Mouse (Mus musculus) gastrocnemius, postnatal 25 days (tissue): ENCODE results near the gene Synm. TPM values are rescaled to one million over a fixed set of nuclear protein-coding genes. Genes with fewer than 3 reads are reported as not detected.
A peak's percentile ranks its signal among the peaks of the same experiment; 100 is the strongest.

Experiments
- DNase-seq: peaks from one replicate; pipeline ENCODE4 v3.0.0; 2022
- total RNA-seq, 2 experiments: library from RNA; stranded (reverse); gene quantifications; 1 replicate in 1 of 2; 2 replicates in 1 of 2; pipeline ENCODE4 v1.2.3; 2021

Gene Synm
- total RNA-seq, 2 experiments from 2014 or later, result 216 to 239 TPM

GRCm38 (mm10) chr7:67749441-67750239 is 9.9 kb downstream of the Synm start:
- no peak for DNase-seq

- DNase-seq, result no peak
These were observed 11.7 kb downstream of the Synm start for GRCm38 (mm10) chr7:67747731-67748305.

DNA sequence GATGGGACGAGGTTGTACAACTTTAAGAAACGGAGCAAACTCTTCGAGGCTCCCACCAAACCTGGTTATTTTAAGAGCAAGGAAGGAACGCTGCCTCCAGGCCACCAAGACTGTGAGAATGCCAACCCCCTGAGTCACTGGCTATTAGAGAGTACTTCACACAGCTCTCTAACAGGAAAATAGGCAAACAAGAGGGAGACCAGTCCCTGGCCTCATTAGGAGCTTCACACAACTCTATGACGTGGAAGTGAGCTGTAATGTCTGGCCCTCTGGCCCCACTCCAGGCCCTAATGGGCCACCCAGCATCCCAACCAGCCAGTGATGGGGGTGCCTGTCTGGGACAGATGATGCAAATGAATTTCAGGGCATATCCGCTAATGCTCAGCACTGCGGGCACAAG is 17.8 kb downstream of the Synm start:
- peak; percentile 73 for DNase-seq

GRCm38 (mm10) chr7:67740796-67741195 is 18.7 kb downstream of the Synm start:
- DNase-seq, result peak; percentile 69

DNA sequence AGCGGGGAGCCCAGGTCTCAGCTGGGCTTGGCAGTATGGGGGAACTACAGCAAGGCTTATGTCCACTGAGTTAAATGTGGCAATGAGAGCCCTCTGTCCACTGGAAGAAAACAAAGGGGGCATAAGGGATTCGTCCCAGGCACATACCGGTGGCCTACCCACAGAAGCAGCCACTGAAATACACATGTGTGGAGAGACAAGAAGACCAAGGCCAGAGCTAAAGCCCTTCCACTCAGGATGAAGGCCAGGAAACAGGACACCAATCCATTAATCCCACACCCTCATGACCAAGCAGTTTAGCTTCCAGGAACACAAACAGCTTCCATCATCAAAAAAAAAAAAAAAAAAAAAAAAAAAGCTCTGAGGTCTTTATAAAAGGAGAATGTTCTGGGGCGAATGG is 19.2 kb downstream of the Synm start:
- DNase-seq, result peak; percentile 63

DNA sequence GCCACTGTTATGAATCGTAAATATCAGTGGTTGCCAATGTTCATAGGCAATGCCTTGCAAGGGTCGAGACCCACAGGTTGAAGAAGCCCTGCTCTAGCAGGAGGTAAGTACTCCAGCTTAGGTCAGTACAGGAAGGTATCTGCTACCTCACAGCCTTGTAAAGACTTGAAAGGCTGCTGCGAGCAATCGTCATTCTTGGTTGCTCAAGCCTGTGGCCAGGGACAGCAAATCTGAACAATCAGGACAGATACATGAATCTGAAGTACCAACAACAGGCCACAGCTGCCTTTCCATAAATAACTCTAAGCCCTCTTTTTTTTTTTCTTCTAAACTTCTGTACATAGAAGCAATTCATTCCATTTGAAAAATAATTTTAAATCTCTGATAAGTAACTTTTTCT is 27.3 kb downstream of the Synm start:
- DNase-seq, result no peak

DNA sequence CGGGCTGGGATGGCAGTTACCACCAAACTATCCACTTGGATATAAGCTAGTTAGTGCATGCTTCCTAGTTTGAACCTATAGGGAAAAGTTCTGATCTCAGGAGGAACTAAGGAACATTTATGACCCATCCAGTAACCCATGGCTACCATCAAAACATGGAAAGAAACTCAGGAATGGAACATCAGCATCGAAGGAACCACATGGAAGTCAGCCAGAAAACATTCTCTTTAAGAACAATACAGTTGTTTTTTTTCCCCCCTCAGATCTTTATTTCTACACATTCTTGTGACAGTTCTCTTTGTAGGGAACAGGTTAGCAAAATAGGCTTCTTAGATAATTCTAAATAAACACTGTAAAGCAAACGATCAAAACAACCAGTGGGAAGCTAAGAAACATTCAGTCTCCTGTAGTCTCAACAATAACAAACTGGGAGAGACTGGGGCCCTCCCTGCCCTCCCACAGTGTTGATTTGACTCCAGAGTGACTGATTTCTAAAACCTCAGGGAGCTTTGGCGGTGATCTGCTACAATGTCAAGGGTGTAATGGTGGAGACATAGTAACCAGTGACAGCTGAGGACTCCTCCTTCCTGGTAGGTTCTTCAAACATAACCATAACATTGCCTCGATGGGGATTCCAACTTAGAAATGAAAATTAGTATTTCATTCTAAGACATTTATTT is 29.0 kb downstream of the Synm start:
- no peak for DNase-seq

DNA sequence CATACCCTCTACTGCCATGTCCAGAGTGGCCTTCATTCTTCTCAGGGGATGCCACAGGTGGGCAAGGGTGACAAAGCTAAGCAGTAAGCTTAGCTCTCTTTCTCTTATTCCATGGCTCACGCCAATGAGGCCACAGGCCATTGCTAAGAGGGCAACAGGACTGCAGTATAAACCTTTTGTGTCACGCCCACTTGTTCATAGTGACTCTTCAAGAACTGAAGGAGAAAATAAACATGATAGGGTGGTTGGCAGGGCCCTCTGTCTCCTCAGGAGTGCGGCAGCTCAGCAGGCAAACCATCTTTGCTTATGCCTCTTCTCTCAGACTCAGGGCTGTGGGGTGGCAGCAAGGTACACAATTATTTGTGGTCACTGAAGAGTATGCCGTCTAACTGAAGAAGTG is 30.7 kb downstream of the Synm start:
- DNase-seq, result no peak

GRCm38 (mm10) chr7:67728203-67728602 is 31.3 kb downstream of the Synm start:
- DNase-seq, result no peak

GRCm38 (mm10) chr7:67725016-67725415 is 34.5 kb downstream of the Synm start:
- DNase-seq, result no peak

DNA sequence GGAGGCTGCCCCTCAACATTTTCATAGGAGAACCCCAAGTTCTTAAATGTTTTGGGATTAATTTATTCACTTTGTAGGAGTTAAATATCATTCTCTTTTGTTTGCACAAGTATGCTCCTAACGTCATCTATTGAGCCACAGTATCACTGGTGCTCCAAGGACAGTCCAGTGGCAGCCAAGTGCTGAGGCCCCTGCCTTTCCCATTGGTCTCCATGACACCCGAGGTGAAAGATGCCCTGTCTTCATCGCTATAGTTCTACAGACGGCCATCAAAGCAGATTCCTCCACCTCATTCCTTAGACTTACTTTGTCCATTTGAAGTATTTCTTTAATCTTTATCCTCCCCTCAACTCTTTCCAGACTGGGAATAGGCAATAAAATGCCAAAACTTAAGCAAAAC is 35.0 kb downstream of the Synm start:
- no peak for DNase-seq

DNA sequence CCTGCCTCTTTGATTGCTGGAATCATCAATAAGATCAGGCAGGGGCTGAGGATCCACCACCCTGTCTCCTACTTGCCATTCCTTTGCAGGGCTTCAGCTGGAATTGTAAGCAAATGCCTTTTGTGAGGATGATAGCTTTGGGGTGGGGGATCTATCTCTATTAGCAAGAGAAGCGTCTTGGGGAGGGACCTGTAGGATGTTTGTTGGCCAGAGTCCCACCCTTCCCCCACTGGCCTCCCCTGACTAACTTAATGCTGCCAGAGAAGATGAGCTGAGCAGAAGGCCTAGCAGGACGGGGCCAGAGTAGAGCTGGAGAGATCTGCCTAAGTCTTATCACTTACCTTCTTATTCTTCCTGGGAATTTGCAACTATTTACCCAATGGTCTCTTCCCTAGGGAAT is 37.4 kb downstream of the Synm start:
- no peak for DNase-seq

DNA sequence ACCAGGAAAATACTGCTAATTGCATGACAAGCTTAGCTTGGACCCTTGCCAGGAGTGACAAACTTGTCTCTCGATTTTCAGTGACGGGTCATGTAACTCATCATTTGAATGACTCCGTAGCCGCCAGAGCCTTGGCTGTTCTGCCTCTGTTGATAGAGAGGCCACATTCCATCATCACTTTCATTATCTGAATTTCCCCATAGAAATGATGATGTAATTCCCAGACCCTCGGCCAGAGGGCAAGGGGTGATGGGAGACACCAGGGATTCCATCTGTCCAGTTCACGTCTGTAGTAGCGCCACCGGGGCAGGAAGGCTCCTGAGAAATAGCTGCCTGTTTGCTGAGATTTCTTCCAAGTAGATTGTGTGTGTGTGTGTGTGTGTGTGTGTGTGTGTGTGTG is 40.7 kb downstream of the Synm start:
- no peak for DNase-seq

GRCm38 (mm10) chr7:67717520-67717919 is 42.0 kb downstream of the Synm start:
- no peak for DNase-seq

DNA sequence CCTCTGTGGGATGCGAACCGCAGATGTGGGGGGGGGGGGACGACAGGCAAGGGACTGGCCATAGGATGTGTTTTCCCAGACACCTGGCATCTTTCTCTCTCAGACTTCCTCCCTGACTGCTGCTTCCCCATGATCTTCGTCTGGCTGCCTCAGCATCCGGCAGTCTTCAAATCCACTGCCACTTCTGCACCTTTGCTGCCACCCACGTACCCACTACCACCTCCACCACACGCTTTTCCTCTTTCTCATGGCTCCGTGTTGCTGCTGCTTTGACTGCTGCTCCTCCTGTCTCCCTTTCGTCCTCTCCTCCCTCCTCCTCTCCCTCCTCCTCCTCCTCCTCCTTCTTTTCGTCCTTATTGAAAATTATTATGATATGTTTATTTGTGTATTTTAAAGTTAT is 42.6 kb downstream of the Synm start:
- no peak for DNase-seq

DNA sequence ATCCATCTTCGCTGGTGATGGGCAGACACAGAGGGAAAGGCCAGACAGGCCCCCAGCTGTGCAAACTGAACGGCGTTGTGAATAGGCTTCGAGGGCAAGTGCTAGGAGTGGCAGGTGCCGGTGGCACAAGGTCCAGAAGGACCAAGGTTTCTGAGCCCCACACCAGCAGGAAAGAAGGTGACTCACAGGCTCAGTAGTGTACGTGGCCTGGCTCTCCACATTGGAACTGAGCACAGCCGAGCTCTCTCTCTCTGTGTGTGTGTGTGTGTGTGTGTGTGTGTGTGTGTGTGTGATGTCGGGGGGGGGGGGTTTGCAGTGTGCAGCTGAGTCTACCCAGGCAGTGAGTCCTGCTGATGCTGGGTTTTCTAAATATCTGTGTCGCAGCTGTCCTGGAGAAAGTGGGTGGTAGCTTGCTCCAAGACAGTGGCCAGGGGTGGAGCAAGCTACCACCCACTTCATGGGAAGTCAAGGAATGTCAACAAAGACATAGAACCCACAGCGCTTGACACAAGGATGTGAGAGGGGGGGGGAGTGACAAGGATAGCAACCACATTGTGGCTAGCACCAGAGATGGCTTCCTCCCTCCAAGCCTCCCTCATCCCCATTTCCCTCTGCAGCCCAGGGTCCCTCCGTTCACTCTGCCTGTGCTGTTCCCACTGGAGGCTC is 43.2 kb downstream of the Synm start:
- no peak for DNase-seq

GRCm38 (mm10) chr7:67715176-67715575 is 44.4 kb downstream of the Synm start:
- no peak for DNase-seq

DNA sequence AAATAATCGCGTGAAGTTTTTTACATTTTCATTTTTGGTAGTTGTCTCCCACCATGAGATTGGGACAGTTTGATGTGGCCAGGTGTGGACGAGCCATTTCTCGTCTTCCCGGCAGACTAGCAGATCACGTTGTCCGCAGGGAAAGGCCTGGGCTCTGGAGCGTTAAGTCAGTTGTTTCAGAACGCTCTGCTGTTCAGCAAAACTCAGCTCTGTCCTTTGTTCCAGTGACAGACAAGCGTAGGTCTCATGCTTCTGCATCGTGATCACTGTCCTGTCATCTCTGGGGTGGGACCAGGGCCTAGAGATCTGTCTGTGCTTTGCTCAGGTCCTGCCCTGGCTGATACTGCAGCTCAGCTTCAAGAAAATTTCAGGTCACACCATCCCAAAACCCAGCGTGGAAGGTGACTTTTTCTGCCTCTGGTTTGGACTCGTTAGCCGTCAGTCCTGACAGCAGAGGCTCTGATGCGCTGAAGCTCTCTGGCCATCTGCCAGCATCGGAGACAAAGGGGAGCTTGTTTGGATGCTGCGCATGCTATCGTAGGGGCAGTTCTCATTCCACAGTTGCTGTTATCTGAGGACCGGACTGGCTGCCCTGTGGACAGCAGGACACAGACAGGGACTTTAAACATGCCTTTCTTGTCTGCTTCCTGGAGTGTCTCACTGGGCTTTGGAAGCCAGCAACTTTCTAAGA is 45.6 kb downstream of the Synm start:
- DNase-seq, result peak; percentile 12

DNA sequence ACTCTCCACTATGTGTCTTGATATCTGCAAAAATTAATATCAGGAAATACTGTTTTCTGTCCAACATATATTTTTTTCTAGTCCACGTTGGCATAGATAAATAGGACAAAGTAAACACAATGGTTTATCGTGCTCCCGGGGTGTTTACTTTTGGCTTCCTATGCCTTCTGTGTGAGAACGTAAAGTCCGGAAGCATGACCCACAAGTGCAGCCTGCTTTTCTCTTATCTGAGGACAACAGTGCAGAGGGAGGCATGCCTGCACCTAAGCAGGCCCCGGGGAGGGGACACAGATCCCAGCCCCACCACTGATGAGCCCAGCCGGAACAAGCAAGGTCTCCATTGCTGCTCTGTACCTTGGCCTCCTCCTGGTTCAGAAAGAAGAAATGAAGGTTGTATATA is 49.3 kb downstream of the Synm start:
- DNase-seq, result no peak

DNA sequence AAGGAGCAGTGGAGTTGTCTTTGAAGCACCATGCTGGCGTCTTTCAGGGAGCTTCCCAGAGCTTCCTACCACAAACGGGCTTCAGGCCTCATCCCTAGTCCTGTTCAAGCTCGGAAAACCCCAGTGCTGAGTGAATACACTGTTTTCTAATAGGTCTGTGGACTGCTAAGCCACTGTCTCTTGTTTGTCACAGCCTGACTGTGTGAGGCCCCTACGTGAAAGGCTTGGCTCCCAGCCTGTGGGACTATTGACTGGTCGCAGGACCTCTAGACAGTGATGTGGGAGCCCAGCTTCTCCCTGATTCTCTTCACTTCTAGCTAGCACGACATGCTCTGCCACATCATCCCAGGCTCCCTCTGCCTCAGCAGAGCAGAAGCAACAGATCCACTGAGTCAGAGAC is 51.4 kb downstream of the Synm start:
- DNase-seq, result no peak

DNA sequence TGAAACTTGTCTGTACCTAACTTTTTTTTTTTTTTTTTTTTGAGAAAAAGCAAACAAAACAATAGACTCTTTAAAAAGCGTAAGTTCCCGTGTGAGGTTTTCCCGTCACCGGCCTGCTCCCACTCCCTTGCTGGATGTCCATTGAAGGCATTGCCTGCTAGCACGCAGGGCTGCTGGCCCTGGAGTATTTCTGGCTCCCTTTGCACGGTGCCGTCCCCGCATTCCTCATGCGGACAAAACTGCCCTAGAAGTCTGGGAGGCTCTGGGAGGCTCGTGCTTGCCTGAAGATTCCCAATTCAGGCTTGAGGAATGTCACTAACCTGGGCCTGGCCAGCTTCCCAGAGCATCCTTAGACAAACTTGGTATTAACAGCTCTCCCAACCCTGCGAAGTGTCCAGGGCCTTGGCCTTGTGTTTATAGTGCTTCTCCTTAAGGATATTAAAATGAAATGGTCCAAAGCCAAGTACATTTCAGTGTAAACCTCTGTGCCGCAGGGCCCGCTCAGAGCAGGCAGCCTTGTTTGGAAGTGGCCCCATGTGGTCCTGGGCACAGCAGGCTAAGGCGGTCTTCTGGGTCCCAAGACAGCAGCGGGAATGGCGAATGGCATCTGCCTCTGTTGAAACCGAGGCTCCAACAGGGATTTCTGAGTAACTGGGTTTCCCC is 58.2 kb downstream of the Synm start:
- no peak for DNase-seq

DNA sequence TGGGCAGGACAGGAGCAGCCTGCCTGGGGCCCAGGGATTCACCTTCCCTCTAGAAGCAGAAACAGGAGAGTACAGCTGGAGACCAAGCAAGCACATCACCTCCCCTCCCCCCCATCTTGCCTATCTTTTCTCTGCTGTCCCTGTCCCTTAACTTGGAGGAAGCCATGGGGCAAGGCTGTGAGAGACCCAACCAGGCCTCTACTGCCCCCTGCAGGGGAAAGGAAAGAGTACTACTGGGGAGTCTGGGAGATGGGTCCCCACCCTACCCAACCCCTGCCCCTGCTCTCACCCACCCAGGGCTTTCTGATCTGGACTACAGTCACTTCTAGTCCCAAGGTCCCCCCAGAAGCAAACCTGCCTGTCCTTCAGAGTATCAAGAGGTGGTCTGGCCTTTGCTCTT is 58.7 kb downstream of the Synm start:
- peak; percentile 37 for DNase-seq
